Mouse (Mus musculus) c-Kit-negative CD71-positive TER-119-positive erythroid progenitor cells, embryonic 14.5 days (primary cell): Measurements from ENCODE around the gene Rnpep.
"Not testable (repeated sequence)": the region's sequence is repeated elsewhere in the genome, so short reads cannot be mapped to it uniquely, and the experiment has no call there.

Source experiments
- DNase-seq: peaks from one replicate; pipeline ENCODE4 v3.0.0-alpha.2; 2013; ENCODE audit warnings: low read depth, low spot score

Rnpep gene

DNA sequence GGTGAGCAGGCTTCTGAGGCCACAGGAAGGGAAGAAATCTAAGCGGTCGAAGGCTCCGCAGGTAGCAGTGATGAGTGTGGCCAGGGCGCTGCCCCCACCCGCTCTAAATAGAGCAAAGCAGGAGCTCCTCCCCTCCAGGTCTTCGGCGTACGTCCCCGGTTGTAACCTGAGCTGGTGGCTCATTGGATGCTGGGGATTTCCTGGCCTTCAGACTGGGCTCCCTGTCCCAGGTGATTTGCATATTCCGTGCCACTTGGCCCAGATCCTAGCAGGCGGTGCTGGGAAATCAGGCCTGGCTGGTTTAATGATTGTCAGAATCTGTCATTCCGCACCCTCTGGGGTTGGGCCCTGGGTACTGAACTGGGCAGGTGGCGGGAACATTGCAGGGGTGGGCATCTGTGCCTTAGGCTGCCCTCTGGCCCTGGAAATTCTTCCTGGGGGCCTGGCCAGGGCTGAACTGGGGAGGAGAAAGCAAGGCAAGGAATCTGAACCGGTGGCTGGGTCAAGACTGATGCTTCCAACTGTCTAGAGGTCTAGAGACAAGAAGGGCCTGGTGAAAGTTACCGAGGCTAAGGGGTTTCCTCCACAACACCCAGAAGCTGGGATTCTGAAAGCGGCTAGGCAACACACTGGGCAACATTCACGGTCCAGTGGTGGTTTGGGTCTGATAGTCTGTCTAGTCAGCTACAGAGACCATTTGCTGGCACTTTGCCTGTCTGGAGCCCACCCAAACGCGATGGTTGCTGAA, 25.3 kb downstream of the Rnpep start, which contains the start of gene Elf3:
Gene Elf3, minus strand, starts transcription at position 189 of the 748 bp plus-strand sequence.
- DNase-seq: no peak

DNA sequence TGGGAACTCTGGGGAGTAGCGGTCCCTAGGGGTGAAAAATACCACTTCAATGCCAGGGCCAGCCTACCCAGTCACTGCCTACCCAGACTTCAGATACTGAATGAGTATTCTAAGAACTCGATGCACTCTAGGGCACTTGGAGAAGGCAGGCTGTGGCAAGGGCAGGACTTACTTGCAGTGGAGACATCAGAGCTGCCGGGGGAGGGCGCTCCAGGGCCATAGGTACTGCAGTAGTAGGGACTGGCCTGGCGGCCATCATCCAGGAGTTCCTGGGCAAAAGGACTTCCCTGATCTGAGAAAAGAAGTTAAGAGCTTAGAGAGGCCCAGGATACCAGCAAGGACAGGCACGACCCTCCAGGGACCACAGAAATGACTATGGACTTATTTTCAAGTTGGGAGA, 27.6 kb downstream of the Rnpep start:
- no peak for DNase-seq

DNA sequence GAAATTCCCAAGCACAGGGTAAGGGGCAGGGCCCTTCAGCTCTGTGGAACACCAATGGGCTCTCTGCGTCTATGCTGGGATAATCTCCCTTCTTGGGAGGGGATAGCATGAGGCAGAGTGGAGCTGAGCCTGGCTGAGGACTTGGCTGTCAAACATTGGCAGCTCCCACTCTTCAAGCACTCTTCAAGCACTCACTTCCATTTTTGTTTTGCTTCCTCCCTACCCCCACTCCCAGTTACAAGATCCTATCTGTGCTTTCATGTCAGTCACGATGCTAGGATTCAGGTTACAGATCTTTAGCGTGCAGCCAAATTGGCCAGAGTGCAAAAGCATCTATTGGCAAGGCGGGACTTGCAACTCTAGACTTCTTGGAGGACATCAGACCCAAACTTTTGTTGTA, 31.0 kb downstream of the Rnpep start:
- DNase-seq: no peak

DNA sequence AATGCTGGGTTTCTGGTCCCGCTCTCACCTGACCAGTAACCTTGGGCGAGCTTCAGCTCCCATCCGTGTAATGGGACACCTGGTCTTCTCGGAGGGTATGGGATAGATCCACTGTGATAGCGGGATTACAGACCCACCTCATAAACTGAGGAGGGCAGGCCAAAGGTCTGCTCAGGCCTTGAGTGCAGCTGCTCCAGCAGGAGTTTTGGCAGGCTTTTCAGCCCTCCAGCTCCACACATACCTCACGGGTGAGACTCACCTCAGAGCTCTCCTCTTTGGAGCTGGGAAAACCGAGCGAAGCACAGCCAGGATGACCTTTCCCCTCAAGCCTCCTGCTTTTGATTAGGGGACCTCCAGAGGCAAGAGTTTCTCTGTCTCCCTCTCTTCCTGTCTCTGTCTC, 32.5 kb downstream of the Rnpep start:
- DNase-seq: no peak

DNA sequence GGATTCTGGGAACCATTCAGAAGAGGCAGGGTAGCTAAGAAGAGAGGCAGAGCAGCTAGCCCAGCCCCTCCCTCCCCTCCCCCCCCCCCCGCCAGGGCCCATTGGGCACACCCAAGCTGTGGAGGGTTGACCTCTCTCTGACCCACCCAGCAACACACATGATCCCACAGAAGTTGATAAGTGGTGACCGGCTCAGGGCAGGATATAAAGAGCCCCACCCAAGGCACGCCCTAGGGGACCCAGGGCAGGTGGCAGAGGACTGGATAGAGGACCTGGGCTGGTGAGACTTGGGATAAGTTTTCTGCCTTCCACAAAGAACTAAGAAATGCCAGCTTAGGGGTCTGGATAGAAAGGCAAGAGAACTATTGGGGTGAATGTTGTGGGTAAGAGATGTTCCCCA, 33.2 kb downstream of the Rnpep start:
- DNase-seq: peak; percentile 48

DNA sequence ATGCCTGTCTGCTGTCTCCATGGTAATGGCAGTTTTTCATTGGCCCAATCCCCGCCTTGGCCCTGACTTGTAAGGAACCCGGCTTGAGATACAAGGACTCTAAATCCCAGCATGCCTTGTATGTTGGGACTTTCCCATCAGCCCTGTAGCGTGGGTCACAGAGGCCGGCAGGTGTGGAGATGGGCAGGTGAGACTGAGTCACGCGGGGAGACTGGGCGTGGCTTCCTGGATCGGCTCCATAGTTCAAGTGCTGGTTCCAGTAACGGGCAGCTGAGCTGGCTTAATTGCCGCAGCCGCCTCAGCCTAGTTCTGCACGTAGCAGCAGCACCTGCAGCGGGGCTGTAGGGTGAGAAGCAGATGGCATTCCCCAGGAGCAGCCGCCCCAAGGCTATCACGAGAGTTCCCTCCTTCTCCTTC, 35.4 kb downstream of the Rnpep start:
- no peak for DNase-seq

DNA sequence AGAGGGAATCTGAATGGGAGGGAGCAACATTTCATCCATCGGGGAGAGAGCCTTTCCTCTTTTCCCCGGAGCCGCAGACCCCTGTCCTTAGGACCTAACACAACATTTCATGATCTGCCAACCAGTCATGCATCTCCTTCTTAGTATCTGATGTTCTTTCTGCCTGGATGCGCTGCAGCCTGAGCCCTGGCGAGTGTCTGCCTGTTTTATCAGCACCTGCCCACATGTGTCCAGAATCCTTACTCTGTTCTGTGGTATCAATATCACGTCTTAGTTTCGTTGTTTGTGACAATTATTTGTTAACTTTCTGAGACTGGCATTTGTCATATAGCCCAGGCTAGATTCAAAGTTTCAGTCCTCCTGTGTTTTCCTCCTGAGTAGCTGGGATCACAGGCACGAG, 39.9 kb downstream of the Rnpep start:
- DNase-seq: no peak

DNA sequence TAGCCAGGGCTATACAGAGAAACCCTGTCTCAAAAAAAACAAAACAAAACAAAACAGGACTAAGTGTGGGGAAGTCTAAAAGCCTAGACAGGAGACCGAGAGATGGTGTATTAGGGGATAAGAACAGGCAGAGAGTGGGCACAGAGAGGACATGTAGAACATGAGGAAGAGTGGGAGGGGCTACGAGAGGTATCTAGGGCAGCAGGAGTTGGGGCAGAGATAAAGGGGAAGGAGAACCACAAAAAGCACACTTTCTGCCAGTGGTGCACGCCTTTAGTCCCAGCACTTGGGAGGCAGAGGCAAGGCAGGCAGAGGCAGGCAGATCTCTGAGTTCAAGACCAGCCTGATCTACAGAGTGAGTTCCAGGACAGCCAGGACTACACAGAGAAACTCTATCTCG, 43.7 kb downstream of the Rnpep start:
- not testable (repeated sequence) for DNase-seq

DNA sequence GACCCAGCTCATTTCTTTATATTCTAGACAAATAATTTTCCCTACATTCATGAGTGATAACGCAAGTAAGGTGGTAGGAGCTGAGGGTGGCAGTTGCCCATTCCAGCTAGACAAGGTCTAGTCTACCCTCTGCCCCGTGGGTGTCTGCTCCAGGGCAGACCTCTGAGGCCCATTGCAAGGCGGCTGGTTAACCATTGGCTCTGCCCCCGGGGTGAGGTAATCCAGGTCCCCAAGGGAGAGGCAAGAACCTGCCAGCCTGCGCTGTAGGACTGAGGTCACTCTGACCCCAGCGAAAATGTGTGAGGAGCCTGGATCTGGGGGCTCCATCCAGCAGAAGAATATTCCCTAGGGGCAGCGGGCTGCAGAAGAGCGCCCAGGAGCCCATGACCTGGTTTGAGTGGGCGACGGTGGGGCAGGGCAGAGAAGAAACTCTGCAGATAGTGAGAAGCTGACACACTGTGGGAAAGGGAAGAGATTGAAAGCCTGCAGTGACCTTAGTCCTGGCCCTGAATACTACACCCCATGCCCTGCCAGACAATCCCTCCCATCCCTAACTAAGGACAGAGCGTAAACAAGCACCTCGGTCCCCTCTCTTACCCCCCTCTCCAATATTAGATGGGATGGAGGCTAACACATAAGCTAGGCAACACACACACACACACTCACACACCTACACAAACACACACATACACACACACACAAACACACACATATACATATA, 46.6 kb downstream of the Rnpep start:
- no peak for DNase-seq

DNA sequence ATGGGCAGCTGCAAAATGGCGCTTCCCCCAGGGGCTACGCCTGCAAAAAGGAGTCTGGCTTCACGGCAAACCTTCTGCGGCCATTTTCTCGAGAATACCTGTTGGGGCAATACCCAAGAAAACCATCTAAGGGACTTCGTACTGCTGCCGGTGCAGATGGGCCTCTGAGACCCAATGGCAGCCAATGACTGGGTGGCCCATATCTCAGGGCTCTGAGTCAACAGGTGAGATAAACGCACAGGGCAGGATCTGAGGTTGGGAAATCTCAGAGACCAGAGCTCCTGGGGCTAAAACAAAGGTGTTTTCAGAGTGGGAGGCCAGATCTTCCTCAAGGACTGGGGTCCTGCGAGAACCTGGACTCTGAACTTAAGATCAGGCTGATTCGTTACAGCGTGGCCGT, 49.1 kb downstream of the Rnpep start:
- no peak for DNase-seq

DNA sequence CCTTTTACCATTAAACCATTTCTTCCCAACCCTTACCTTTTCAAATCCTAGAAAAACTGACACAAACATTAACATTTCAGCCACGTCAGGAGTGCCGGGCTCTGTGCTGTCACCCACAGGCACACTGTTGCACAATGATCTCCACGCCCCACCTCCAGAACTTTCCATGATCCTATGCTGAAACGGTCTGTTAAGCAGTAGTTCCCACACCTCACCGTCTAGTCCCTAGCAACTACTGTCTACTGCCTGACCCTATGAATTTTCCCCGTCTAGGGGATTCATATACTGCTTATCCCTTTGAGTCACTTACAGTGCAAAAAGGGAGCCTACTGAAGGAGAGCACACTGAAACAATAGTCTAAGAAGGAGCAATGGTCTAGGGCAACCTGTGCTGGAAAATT, 49.9 kb downstream of the Rnpep start:
- no peak for DNase-seq

DNA sequence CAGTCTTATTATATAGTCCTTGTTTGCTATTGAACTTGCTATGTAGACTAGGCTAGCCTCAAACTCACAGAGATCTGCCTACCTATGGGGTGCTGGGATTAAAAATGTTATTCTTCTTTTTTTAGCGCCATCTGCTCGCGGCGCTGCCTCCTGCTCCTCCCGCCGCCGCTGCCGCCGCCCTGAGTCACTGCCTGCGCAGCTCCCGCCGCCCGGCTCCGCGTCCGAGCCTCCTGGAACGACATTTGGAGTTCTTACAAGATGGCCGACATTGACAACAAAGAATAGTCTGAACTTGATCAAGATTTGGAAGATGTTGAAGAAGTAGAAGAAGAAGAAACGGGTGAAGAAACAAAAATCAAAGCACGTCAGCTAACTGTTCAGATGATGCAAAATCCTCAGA, 52.0 kb downstream of the Rnpep start:
- DNase-seq: not testable (repeated sequence)

DNA sequence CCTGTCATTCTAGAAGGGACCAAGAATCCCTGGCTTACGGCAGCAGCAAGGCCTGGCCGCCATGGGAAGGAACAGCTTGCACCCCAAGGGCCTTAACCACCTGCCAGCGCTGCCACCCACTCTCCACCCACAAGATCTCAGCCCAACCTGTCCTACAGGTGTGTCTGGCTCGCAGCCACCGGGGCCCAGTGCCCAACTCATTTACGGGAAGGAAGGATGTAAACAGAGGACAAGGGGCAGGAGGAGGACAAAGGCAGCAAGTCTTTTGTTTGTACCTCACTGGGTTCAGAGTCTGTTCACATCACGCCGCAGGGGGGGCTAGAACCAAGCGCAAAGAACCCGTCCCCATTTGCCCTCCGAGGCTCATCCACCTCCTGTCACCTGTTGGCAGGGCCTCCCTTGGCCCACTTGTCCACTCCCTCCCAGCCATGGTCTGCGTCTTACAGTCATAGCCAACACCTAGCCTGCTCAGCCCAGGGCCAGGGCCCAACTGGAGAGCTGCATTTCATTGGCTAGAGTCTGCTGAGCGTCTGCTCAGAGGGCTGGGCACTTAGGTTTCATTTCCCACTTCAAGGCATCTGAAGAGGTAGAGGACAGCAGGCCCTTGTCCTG, 56.4 kb downstream of the Rnpep start:
- DNase-seq: no peak

DNA sequence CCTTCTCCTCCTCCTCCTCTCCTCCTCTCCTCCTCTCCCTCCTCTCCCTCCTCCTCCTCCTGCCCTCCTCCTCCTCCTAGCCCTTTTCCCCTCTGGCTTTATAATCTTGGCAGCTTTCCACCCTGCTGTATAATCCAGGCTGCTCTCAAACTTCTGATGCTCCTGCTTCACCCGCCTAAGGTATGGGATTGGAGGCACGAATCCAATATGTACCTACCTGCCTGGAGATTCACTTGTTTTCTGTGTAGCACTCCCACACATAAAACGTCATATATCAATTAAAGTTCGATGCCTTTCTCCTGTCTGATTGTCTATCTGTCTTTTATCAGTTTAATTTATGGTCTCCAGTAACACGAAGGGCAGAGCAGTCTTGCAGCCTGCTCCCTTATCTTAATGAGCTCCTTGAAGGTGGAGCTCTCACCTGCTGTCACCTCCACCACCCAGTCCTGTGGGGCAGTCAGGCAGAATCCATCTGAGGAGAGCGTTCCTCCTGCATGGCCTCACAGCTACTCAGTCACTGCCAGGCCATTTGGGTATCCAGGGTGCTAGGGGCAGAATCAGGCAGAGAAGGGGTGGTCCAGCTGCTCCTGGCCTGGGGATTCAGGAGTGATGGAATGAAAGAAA, 58.8 kb downstream of the Rnpep start:
- no peak for DNase-seq

DNA sequence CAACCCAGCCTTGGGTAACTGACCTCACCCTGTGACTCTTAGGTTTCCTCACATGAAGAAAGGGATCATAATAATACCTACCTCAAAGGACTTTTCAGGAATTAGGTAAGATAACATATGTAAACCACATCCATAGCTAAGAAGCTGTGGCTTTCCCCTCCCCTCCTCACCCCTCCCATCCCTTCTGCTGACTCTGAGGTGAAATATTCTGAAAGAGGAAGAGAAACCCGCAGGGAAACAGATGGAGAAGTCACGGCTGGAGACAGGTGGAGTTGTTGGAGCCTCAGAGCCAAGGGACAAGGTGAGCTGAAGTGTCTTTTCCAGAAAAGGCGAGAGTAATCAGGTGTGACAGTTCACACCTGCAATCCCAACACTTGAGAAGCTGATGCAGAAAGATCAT, 59.7 kb downstream of the Rnpep start:
- no peak for DNase-seq

DNA sequence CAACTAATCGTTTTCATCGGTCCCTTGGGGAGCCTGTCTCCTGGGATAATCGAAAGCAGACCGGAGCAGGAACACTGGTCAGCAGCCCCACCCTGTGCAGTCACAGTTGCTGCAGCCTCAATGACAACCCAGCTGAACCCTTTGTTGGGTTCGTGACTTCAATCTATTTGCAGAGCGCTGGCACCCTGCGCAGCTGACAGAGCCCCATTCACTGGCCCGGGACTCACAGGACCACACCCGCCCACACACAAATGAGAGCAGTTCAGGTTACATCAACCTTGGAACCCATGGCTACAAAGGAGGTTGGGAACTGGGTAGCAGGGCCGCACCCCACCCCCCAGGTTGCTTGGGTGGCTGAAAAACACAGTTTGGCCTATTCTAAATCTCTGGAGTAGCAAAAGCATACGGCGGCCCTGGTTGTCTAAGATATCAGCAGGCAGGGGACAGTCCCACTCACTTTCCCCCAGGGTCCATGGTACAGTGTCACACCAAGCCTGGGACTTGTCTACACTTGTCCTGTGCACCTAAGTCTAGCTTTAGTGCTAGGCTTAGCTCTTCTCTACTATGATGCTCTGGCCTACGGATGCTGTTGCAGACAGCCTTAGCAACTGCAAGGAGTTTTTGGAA, 66.2 kb downstream of the Rnpep start:
- no peak for DNase-seq

DNA sequence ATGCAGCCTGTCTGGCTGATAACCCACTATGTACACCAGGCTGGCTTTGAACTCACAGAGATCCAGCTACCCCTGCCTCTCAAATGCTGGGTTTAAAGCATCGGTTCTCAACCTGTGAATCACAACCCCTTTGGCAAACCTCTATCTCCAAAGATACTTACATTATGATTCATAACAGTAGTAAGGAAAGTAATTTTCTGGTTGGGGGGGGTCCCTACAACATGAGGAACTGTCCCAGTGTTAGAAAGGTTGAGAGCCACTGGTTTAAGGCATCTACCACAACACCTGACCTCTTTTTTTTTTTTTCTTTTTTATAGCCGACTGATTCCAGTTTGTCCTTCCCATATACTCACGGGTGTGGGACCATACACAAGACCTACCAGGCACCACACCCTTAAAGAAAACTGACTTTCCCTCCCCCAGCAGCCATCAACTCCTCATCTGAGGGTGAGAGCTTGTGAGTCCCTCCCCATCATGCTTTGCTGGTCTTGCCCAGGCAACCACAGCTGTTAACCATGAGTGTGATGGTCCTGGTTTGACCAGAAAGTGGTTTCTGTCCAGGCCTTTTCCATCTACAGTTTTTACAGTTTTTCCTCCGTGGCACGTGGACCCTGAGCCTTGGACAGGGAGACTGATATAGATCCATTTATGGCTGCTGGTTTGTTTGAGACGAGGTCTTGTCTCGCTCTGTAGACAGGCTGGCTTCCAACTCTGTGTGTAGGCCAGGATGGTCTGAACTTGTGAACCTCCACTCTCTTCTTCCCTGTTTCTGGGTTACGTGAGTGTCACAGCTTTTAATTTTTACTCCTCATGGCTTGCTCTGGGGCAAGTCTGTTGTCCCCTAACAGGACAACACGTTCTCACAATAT, 69.9 kb downstream of the Rnpep start:
- DNase-seq: no peak
